Comparison of ENCODE assay signal across 16 mouse cellular contexts in genomic region chr1:57998146-57998545, GRCm38 (mm10). TPM values are rescaled to one million over a fixed set of nuclear protein-coding genes. Genes with fewer than 3 reads are reported as not detected.
DNase-seq lines count a peak whose midpoint lies in the region; ATAC-seq and TF ChIP-seq lines count a peak whose summit lies in the region.
"Had no signal": no experiment of that assay in that cellular context is flagged by ENCODE, and none has a peak within 500 bp of the region (broad histone marks: within the 10 kb centered on the region; RNA-seq: fewer than 3 reads in every experiment).

No protein-coding gene starts in this region.

- peak; percentile 39; the same call in 1 of the 2 replicates for ATAC-seq in intestine, embryonic 16.5 days
- ATAC-seq in intestine, embryonic 15.5 days, result no peak
- ATAC-seq in liver, postnatal 0 days, result no peak

- H3K36me3 ChIP-seq in intestine, embryonic 16.5 days (ENCODE audit: control insufficient read depth, insufficient read depth, low read length), result no peaks in the 10 kb centered on the region
- H3K36me3 ChIP-seq in intestine, embryonic 15.5 days, result peaks cover 4% of the 10 kb centered on the region; the same call in 1 of the 2 replicates
- peaks cover 19% of the 10 kb centered on the region for H3K36me3 ChIP-seq in ES-Bruce4 (ENCODE audit: control insufficient read depth, insufficient read depth, low read length, poor library complexity, severe bottlenecking)
- peaks cover 7% of the 10 kb centered on the region for H3K36me3 ChIP-seq in liver, postnatal 0 days (replicated peaks; ENCODE audit: insufficient read depth, low read length)

- H3K4me1 ChIP-seq in intestine, embryonic 16.5 days (ENCODE audit: control insufficient read depth, insufficient read depth, low read length), result peaks cover 15% of the 10 kb centered on the region
- peaks cover 12% of the 10 kb centered on the region; the same call in 1 of the 2 replicates for H3K4me1 ChIP-seq in intestine, embryonic 15.5 days (replicated peaks)
- H3K4me1 ChIP-seq in ES-Bruce4 (ENCODE audit: control insufficient read depth, insufficient read depth, low read length), result no peaks in the 10 kb centered on the region
- peaks cover 11% of the 10 kb centered on the region for H3K4me1 ChIP-seq in liver, postnatal 0 days (ENCODE audit: insufficient read depth)

- H3K27ac ChIP-seq in intestine, embryonic 16.5 days (ENCODE audit: low read length), result peak overlapping the region; percentile 48; the same call in 1 of the 2 replicates
- no peak overlapping the region for H3K27ac ChIP-seq in intestine, embryonic 15.5 days
- peak overlapping the region; percentile 51 for H3K27ac ChIP-seq in ES-Bruce4 (ENCODE audit: insufficient read depth, low read length)
- H3K27ac ChIP-seq in liver, postnatal 0 days (ENCODE audit: low read depth), result no peak overlapping the region
- H3K27ac ChIP-seq: embryonic facial prominence, embryonic 15.5 days; kidney, embryonic 15.5 days; limb, embryonic 10.5 days; macrophage; midbrain, embryonic 12.5 days had no signal

- no peak overlapping the region for H3K4me3 ChIP-seq in intestine, embryonic 16.5 days (ENCODE audit: low read length)
- no peak overlapping the region for H3K4me3 ChIP-seq in intestine, embryonic 15.5 days (replicated peaks)
- no peak overlapping the region for H3K4me3 ChIP-seq in ES-Bruce4 (ENCODE audit: low read depth, low read length)
- no peak overlapping the region for H3K4me3 ChIP-seq in liver, postnatal 0 days (ENCODE audit: low read depth, low read length)
- H3K4me3 ChIP-seq: embryonic facial prominence, embryonic 15.5 days had no signal

- no peaks in the 10 kb centered on the region for H3K27me3 ChIP-seq in intestine, embryonic 16.5 days (replicated peaks; ENCODE audit: control insufficient read depth, insufficient read depth, low read length)
- H3K27me3 ChIP-seq in intestine, embryonic 15.5 days (replicated peaks), result no peaks in the 10 kb centered on the region
- H3K27me3 ChIP-seq in ES-Bruce4 (ENCODE audit: control insufficient read depth, insufficient read depth, low read length, poor library complexity, severe bottlenecking), result no peaks in the 10 kb centered on the region
- H3K27me3 ChIP-seq in liver, postnatal 0 days (ENCODE audit: insufficient read depth, low read length), result no peaks in the 10 kb centered on the region
- H3K27me3 ChIP-seq: embryonic facial prominence, embryonic 15.5 days; midbrain, embryonic 12.5 days had no signal

- H3K9me3 ChIP-seq in intestine, embryonic 16.5 days (ENCODE audit: control insufficient read depth, low read length), result no peaks in the 10 kb centered on the region
- H3K9me3 ChIP-seq in intestine, embryonic 15.5 days, result no peaks in the 10 kb centered on the region
- no peaks in the 10 kb centered on the region for H3K9me3 ChIP-seq in ES-Bruce4 (replicated peaks; ENCODE audit: control insufficient read depth, insufficient read depth, low read length, poor library complexity, severe bottlenecking)
- H3K9me3 ChIP-seq in liver, postnatal 0 days (ENCODE audit: low read length), result no peaks in the 10 kb centered on the region
- H3K9me3 ChIP-seq: embryonic facial prominence, embryonic 15.5 days; kidney, embryonic 15.5 days; limb, embryonic 10.5 days; midbrain, embryonic 12.5 days had no signal

- 0 out of 2 replicates have a peak, but pooled peaks have one; percentile 20 for TF ChIP-seq EP300 in ES-Bruce4 (IDR thresholded peaks at IDR 0.05; ENCODE audit: insufficient read depth, low read depth, low read length)
- TF ChIP-seq EP300 in liver, postnatal 0 days (IDR thresholded peaks at IDR 0.05; ENCODE audit: low read depth), result no peak

- no peak for TF ChIP-seq CTCF in ES-Bruce4 (IDR thresholded peaks at IDR 0.05; ENCODE audit: low read depth, low read length)
- no peak for TF ChIP-seq CTCF in liver, postnatal 0 days (IDR thresholded peaks at IDR 0.05; ENCODE audit: low read depth)

- DNase-seq in adrenal gland, adult 2 months, result peak; percentile 4
- DNase-seq in adrenal gland, postnatal 25 days, result no peak
- no peak for DNase-seq in liver, postnatal 0 days
- DNase-seq in urinary bladder, adult 2 months (ENCODE audit: low spot score), result no peak
- no peak for DNase-seq in T-cell, adult 2 months (ENCODE audit: low spot score)
- DNase-seq: cerebellum, adult 2 months had no signal

- H3K9ac ChIP-seq in intestine, embryonic 16.5 days (ENCODE audit: low read depth, low read length), result no peak overlapping the region
- no peak overlapping the region for H3K9ac ChIP-seq in intestine, embryonic 15.5 days
- H3K9ac ChIP-seq in ES-Bruce4 (ENCODE audit: low read depth, poor library complexity, severe bottlenecking), result no peak overlapping the region
- no peak overlapping the region for H3K9ac ChIP-seq in liver, postnatal 0 days (replicated peaks)
- H3K9ac ChIP-seq: embryonic facial prominence, embryonic 15.5 days; kidney, embryonic 15.5 days; midbrain, embryonic 12.5 days had no signal

- H3K4me2 ChIP-seq in intestine, embryonic 16.5 days (ENCODE audit: low read depth, low read length), result no peak overlapping the region
- no peak overlapping the region for H3K4me2 ChIP-seq in intestine, embryonic 15.5 days (replicated peaks)
- H3K4me2 ChIP-seq in liver, postnatal 0 days (ENCODE audit: low read depth, low read length), result peak overlapping the region; percentile 94; the same call in 1 of the 2 replicates

- TF ChIP-seq POLR2A in ES-Bruce4 (IDR thresholded peaks at IDR 0.05; ENCODE audit: insufficient read depth, low read length), result no peak

- WGBS in intestine, embryonic 16.5 days, result 82% methylated on average over 3 of the region's 3 CpGs
- WGBS in intestine, embryonic 15.5 days, result 86% methylated on average over 3 of the region's 3 CpGs
- WGBS in liver, postnatal 0 days (ENCODE audit: insufficient replicate concordance), result 72% methylated on average over 3 of the region's 3 CpGs

RNA-seq across cellular contexts. Expression of gene Sgo2a, which starts 2.4 kb away (rescaled TPM):
- under 1 TPM; 0.66 TPM for total RNA-seq in adrenal gland, adult 2 months (2021)
- 0.11 and 0.13 TPM in 2 replicates for polyA plus RNA-seq in adrenal gland, adult 2 months (2012; rRNA removed)
- 2.1 and 2.2 TPM in 2 replicates for total RNA-seq in adrenal gland, postnatal 25 days (2021)
- 9.4 and 11.5 TPM in 2 replicates for polyA plus RNA-seq in intestine, embryonic 16.5 days (2015; fragmentation: Nextera tagmentation; extraction: Ambion mirVana)
- 12.1 and 16.0 TPM in 2 replicates for polyA plus RNA-seq in intestine, embryonic 15.5 days (2015; fragmentation: Nextera tagmentation; extraction: Ambion mirVana)
- 88.7 and 99.4 TPM in 2 replicates for polyA plus RNA-seq in ES-Bruce4 (2011; ENCODE audit: insufficient read depth, insufficient read length, low read depth, missing spikeins)
- 4.1 and 4.6 TPM in 2 replicates for polyA plus RNA-seq in liver, postnatal 0 days (2015; fragmentation: Nextera tagmentation; extraction: Ambion mirVana)
- polyA plus RNA-seq in urinary bladder, adult 2 months (2012; rRNA removed), result 0.76 and 1.1 TPM in 2 replicates

RNA-seq across cellular contexts. Expression of gene Kctd18, which starts 20.6 kb away (rescaled TPM):
- total RNA-seq in adrenal gland, adult 2 months (2021), result 10 to 100 TPM in 1 of 2 experiments, 1 to 10 TPM in 1; 8.4 to 10.9 TPM
- polyA plus RNA-seq in adrenal gland, adult 2 months (2012; rRNA removed), result 4.2 TPM in 2 replicates
- total RNA-seq in adrenal gland, postnatal 25 days (2021), result 15.8 and 24.0 TPM in 2 replicates
- polyA plus RNA-seq in intestine, embryonic 16.5 days (2015; fragmentation: Nextera tagmentation; extraction: Ambion mirVana), result 8.6 and 9.0 TPM in 2 replicates
- 10.0 and 10.4 TPM in 2 replicates for polyA plus RNA-seq in intestine, embryonic 15.5 days (2015; fragmentation: Nextera tagmentation; extraction: Ambion mirVana)
- polyA plus RNA-seq in ES-Bruce4 (2011; ENCODE audit: insufficient read depth, insufficient read length, low read depth, missing spikeins), result 21.3 and 24.2 TPM in 2 replicates
- polyA plus RNA-seq in liver, postnatal 0 days (2015; fragmentation: Nextera tagmentation; extraction: Ambion mirVana), result 3.6 and 3.7 TPM in 2 replicates
- polyA plus RNA-seq in urinary bladder, adult 2 months (2012; rRNA removed), result 20.7 and 22.2 TPM in 2 replicates

RNA-seq across cellular contexts. Expression of gene Aox1, which starts 31.6 kb away (rescaled TPM):
- total RNA-seq in adrenal gland, adult 2 months (2021), result 10 to 100 TPM; 35.1 to 58.0 TPM
- 9.1 and 10.7 TPM in 2 replicates for polyA plus RNA-seq in adrenal gland, adult 2 months (2012; rRNA removed)
- 31.1 and 43.5 TPM in 2 replicates for total RNA-seq in adrenal gland, postnatal 25 days (2021)
- polyA plus RNA-seq in intestine, embryonic 16.5 days (2015; fragmentation: Nextera tagmentation; extraction: Ambion mirVana), result 0.04 and 0.16 TPM in 2 replicates
- polyA plus RNA-seq in intestine, embryonic 15.5 days (2015; fragmentation: Nextera tagmentation; extraction: Ambion mirVana), result 0.08 and 0.13 TPM in 2 replicates
- polyA plus RNA-seq in ES-Bruce4 (2011; ENCODE audit: insufficient read depth, insufficient read length, low read depth, missing spikeins), result 0.37 and 0.52 TPM in 2 replicates
- 0.33 and 0.42 TPM in 2 replicates for polyA plus RNA-seq in liver, postnatal 0 days (2015; fragmentation: Nextera tagmentation; extraction: Ambion mirVana)
- polyA plus RNA-seq in urinary bladder, adult 2 months (2012; rRNA removed), result 29.5 and 30.5 TPM in 2 replicates
- total RNA-seq: granulocyte monocyte progenitor cell, adult 5-6 weeks; hematopoietic stem cell, adult 5-6 weeks had no signal

Comparison
In these comparisons a context has a peak if more than half of its experiments do, and no peak if none do; other contexts are left out.
1. H3K27ac ChIP-seq: peak in intestine, embryonic 16.5 days (single experiment) and ES-Bruce4 (single experiment); none in intestine, embryonic 15.5 days (single experiment) and liver, postnatal 0 days (single experiment).